Mouse (Mus musculus) 3134 (cell line): ENCODE measurements around the gene Gpr153.

ENCODE experiments used
- DNase-seq: peaks from one replicate; pipeline ENCODE4 v3.0.0-alpha.2; 2011; ENCODE audit warnings: low spot score; ENCODE audit not compliant: insufficient read length; ENCODE audit errors: extremely low read depth

Gene Gpr153

DNA sequence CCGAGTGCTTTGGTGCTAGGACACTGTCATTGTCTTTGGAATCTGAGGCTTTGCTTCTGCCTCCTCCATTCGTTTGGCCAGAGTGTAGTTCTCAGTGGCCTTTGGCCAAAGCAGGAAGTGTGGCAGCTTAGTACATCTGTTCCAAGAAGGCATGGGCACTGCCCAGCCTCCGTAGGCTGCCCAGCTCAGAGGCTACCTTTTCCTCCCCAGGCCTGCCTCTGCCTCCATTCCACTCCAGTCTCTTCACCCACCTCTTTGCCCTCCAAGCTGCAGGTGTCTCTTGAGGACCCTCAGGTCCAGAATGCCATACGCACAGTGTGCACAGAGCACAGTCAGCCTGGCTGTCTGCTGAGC lies 9.9 kb upstream of the Gpr153 start:
- DNase-seq: no peak

GRCm38 (mm10) chr4:152264867-152265568 lies 9.0 kb upstream of the Gpr153 start:
- no peak for DNase-seq

DNA sequence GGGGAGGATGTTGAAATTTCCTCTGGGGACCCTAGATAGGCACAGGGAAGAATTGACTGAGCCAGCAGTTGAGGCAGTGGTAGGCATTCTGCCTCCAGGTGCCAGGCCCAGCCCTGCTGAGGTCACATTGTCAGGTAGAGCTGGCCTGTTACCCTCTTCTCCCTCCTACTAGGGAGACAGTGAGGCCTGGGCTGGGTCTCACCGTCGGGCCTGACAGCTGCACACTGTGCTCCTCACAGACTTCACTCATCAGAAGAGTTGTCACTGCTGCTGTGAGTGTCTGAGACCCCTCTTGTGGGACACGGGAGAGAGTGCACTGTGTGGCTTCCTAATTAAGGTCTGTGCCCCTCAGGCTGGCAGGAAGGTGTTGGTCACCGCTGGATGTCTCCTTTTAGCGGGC lies 8.2 kb upstream of the Gpr153 start:
- no peak for DNase-seq

- DNase-seq: no peak
Measured at GRCm38 (mm10) chr4:152266236-152266895, 7.7 kb upstream of the Gpr153 start.

- peak; percentile 52 for DNase-seq
Measured at GRCm38 (mm10) chr4:152267748-152268369, 6.2 kb upstream of the Gpr153 start.

- no peak for DNase-seq
Measured at GRCm38 (mm10) chr4:152269967-152270366, 4.1 kb upstream of the Gpr153 start.

GRCm38 (mm10) chr4:152270599-152270998 lies 3.4 kb upstream of the Gpr153 start:
- DNase-seq: no peak

DNA sequence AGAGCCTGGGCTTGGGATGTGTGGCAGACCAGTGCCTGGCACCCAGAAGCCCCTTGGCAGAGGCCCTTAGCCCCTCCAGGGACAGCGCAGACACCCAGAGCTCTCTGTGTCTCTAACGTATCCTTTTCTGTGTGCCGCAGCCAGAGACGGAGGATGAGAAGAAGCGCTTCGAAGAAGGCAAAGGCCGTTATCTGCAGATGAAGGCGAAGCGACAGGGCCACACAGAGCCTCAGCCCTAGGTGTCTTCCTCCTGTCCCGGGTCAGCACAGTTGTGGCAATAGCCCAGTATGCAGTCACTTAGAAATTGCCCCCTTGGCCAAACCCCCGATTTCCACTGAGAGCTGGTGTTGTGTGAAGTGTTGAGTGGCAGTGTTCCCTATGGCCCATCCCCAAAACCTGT lies 2.7 kb upstream of the Gpr153 start:
- DNase-seq: no peak

GRCm38 (mm10) chr4:152272006-152272405 lies 2.0 kb upstream of the Gpr153 start:
- DNase-seq: no peak

GRCm38 (mm10) chr4:152272449-152273049 lies 1.5 kb upstream of the Gpr153 start:
- DNase-seq: peak; percentile 48

DNA sequence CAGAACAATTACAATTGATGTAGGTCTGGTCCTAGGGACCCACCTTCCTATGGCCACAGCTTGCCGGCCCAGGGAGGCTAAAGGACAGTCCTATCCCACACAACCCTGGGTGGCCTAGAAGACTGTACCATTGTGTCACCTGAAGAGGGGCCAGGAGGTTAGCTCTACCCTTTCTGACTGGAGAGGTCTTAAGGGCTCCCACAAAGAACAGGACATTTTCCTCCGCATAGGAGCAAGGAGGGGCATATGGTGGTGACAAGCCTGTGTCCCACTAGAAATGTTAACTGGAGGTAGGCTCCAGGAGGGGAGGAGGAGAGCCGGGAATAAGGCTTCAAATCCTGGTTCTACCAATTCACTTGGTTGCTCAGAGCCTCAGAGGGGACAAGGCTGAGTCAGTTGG lies 841 bp upstream of the Gpr153 start:
- no peak for DNase-seq

DNA sequence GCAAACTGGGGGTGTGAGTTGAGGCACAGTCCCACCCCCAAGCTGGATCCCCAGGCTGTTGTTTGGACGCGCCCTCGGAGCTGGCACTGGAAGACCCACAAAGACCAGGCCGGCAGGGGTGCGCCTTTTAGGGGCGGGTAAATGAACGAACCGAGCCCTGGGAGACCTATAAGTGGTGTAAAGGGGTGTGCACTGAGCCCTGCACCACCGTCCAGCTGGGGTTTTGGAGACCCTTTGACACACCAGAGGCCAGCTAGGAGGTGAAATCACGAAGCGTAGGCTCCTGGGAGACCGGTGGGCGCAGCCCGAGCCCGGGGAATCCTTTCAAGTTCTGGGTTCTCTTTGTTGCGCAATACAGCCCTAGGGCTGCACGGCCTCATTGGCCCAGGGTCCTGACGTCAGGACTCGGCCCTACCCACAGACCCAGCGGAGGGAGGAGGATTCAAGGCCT lies 674 bp downstream of the Gpr153 start:
- DNase-seq: peak; percentile 62

- no peak for DNase-seq
Measured at GRCm38 (mm10) chr4:152276389-152277347, 2.6 kb downstream of the Gpr153 start.

GRCm38 (mm10) chr4:152277916-152278315 lies 3.9 kb downstream of the Gpr153 start:
- DNase-seq: no peak

- no peak for DNase-seq
Measured at GRCm38 (mm10) chr4:152278986-152279385, 5.0 kb downstream of the Gpr153 start.

DNA sequence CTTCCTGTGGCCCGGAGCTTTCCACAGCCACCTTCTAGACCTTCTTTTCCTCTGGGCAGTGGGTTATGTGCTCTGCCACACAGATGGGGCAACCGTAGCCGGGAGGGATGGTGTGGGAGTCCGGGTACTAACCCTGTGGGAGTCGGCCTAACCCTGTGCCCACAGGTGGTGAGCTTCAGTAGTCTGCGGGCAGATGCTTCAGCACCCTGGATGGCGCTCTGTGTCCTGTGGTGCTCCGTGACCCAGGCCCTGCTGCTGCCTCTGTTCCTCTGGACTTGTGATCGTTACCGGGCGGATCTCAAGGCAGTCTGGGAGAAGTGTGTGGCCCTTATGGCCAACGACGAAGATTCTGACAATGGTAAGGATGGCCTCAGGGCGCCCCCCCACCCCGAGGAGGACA lies 7.6 kb downstream of the Gpr153 start:
- DNase-seq: no peak

DNA sequence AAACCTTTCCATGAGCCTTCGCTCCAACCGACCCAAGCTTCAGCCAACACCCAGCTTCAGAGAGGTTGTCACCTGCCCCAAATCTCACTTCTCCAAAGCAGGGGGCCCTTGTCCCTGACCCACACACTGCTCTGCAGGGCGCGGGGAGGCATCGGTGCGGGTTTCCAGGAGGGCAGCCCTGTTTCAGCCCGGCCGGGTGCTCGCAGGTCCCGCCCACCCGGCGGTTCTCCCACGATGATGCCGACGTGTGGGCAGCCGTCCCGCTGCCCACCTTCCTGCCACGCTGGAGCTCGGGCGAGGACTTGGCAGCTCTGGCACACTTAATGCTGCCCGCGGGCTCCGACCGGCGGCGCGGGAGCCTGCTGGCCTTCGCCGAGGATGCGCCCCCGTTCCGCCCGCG lies 8.7 kb downstream of the Gpr153 start:
- DNase-seq: no peak

DNA sequence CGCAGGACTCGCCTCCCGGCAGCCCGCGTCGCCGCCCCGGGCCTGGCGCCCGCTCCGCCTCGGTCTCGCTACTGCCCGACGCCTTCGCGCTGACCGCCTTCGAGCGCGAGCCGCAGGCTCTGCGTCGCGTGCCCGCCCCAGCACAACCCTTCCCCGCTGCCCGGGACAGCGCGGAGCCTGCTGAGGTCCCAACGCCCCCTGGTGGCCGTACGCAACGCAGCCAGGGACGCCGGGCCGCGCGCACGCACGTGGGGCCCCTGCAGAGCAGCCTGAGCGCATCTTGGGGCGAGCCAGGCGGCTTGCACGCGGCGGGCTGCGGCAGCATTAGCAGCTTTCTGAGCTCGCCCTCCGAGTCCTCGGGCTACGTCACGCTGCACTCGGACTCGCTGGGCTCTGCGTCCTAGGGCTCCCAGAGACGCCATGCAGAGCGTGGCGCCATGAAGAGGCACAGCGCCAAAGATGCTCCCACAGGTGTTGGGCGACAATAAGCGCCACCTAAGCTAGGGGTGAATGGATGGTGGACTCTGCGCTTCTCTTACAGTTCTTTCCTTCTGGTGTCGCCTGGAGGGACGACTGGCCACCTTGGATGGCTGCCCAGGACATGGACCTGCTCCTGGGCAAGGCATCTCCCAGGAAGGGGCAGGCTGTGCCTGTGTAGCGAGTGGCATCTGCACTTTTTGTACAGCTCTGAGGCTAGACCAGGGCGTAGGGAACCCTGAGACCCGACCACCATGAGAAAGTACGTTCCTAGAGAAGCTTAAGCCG lies 9.3 kb downstream of the Gpr153 start:
- no peak for DNase-seq

GRCm38 (mm10) chr4:152285505-152285904 lies 11.5 kb downstream of the Gpr153 start:
- DNase-seq: no peak

GRCm38 (mm10) chr4:152286183-152286582 lies 12.2 kb downstream of the Gpr153 start:
- DNase-seq: no peak
